Mouse (Mus musculus) CH12.LX (cell line): ENCODE measurements at regions not wholly inside any gene's neighbourhood (a gene's known extent, or its start where the extent isn't known, plus 50 kb on each side); places are given as distances from the start of the nearest gene placed in this dataset.

ENCODE experiments used
- CTCF ChIP-seq, 2 experiments: IDR thresholded peaks in 1 of 2; conservative IDR thresholded peaks in 1 of 2; 2 replicates each; pipeline ENCODE4 v1.5.1; 2011 to 2012; ENCODE audit warnings: low read depth in 2 of 2, low read length in 2 of 2, improper control_type of control experiment in 1 of 2, inconsistent platforms in 1 of 2, mild to moderate bottlenecking in 1 of 2, moderate library complexity in 1 of 2
- EP300 ChIP-seq: IDR thresholded peaks from 2 replicates; pipeline ENCODE4 v1.6.1; 2011; ENCODE audit warnings: low read length, improper control_type of control experiment
- JUND ChIP-seq: conservative IDR thresholded peaks from 2 replicates; pipeline ENCODE4 v1.6.1; 2011; ENCODE audit warnings: low read depth, low read length, improper control_type of control experiment
- KAT2A ChIP-seq: IDR thresholded peaks from 2 replicates; pipeline ENCODE4 v1.6.1; 2012; ENCODE audit warnings: low read length, improper control_type of control experiment, inconsistent platforms; ENCODE audit not compliant: insufficient replicate concordance
- MAFK ChIP-seq: IDR thresholded peaks from 2 replicates; pipeline ENCODE4 v1.6.1; 2011; ENCODE audit warnings: low read length, improper control_type of control experiment; ENCODE audit not compliant: insufficient replicate concordance
- MAX ChIP-seq: IDR thresholded peaks from 2 replicates; pipeline ENCODE4 v1.6.1; 2011; ENCODE audit warnings: low read length, improper control_type of control experiment
- MYC ChIP-seq: IDR thresholded peaks from 2 replicates; pipeline ENCODE4 v1.6.1; 2011; ENCODE audit warnings: low read depth, mild to moderate bottlenecking, improper control_type of control experiment, low read length
- NRF1 ChIP-seq: IDR thresholded peaks from 2 replicates; pipeline ENCODE4 v1.6.1; 2014; ENCODE audit warnings: low read depth, mild to moderate bottlenecking, inconsistent platforms, low read length, improper control_type of control experiment, moderate library complexity
- PAX5 ChIP-seq: IDR thresholded peaks from 2 replicates; pipeline ENCODE4 v1.6.1; 2012; ENCODE audit warnings: low read length, inconsistent platforms, mixed read lengths
- POLR2A ChIP-seq: IDR thresholded peaks from 2 replicates; pipeline ENCODE4 v1.6.1; 2011; ENCODE audit warnings: low read depth, mild to moderate bottlenecking, improper control_type of control experiment, low read length
- SIN3A ChIP-seq: IDR thresholded peaks from 2 replicates; pipeline ENCODE4 v1.6.1; 2012; ENCODE audit warnings: low read length, improper control_type of control experiment, inconsistent platforms
- TBP ChIP-seq: conservative IDR thresholded peaks from 2 replicates; pipeline ENCODE4 v1.6.1; 2011; ENCODE audit warnings: low read depth, low read length, improper control_type of control experiment
- ZC3H11A ChIP-seq: IDR thresholded peaks from 2 replicates; pipeline ENCODE4 v1.6.1; 2012; ENCODE audit warnings: low read depth, mild to moderate bottlenecking, inconsistent platforms, low read length, improper control_type of control experiment
- ZKSCAN1 ChIP-seq: IDR thresholded peaks from 2 replicates; pipeline ENCODE4 v1.6.1; 2012; ENCODE audit warnings: low read depth, inconsistent platforms, low read length, improper control_type of control experiment, borderline replicate concordance

GRCm38 (mm10) chr15:36929786-36930185 lies 77.8 kb downstream of the Zfp706 start:
- TF ChIP-seq CTCF (conservative IDR thresholded peaks at IDR 0.05 in 1 of 2, IDR thresholded peaks at IDR 0.05 in 1 of 2; ENCODE audit: low read depth in 2 of 2, low read length in 2 of 2) = no peak
- TF ChIP-seq TBP = no peak
- TF ChIP-seq MAX = no peak
- no peak for TF ChIP-seq POLR2A
- TF ChIP-seq KAT2A = no peak
- TF ChIP-seq NRF1 = no peak
- no peak for TF ChIP-seq MYC
- TF ChIP-seq ZC3H11A = no peak
- TF ChIP-seq EP300 = no peak
- TF ChIP-seq JUND = no peak
- no peak for TF ChIP-seq PAX5
- no peak for TF ChIP-seq ZKSCAN1
- no peak for TF ChIP-seq MAFK
- no peak for TF ChIP-seq SIN3A
